Mouse (Mus musculus): ENCODE measurements around the gene Fam189a1. TPM values are rescaled to one million over a fixed set of nuclear protein-coding genes. Genes with fewer than 3 reads are reported as not detected.

The Fam189a1 gene
- 8.5 and 8.7 TPM in 2 replicates for polyA plus RNA-seq (2015; fragmentation: Nextera tagmentation; extraction: Ambion mirVana)

DNA sequence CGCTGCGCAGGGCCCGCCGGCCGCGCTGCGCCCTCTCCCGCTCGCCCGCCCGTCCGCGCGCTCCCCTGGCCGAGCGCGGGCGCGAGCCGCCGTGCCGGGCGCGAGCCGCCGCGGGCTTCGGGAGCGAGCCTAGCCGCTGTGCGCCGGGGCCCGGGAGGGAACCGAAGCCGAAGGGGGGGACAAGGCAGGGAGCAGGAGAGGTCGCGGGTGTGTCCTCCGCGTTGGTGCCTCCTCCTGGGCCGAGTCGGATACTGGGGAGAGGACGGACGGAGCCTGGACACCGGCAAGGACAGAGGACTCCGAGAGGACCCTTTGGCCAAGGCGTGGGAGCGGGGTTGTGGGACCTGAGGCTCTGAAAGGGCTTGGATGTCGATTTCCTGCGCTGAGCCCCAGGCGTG lies at the start of gene Fam189a1:
Gene Fam189a1, minus strand, starts transcription at position 57 of the 398 bp plus-strand sequence.
- Histone ChIP-seq H3K4me2 (peak within 1 kb of the TSS; percentile 97), H3K9me3 (no peaks in the 10 kb centered on the region), H3K36me3 (no peaks in the 10 kb centered on the region), H3K27ac (peak within 1 kb of the TSS; percentile 93), H3K27me3 (peaks cover 20% of the 10 kb centered on the region), H3K9ac (peak within 1 kb of the TSS; percentile 85), H3K4me3 (peak within 1 kb of the TSS; percentile 71), H3K4me1 (replicated peaks) (peaks cover 22% of the 10 kb centered on the region)
- WGBS, result 1% methylated on average over 44 of the region's 50 CpGs
- no peak; the same call in 1 of the 2 replicates for ATAC-seq (ENCODE audit: low FRiP score)

DNA sequence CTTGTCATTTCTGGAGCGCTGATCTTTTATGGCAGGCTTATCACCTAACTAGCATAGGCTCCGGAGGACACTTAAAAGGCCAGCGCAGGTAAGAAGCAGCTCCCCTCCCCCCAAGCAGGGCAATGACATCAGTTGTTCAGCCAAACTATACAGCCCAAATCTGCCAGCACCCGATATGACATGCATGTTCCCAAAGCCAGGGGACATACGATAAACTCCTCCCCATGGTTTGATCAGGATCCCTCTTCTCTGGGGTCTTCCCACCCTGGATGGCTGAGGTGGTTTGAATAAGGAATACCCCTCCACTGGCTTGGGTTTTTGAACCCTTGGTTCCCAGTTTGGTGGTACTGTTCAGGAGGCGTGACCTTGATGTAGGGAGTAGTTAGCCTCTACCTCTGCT lies 49.7 kb upstream of the Fam189a1 start:
- Histone ChIP-seq H3K36me3 (no peaks in the 10 kb centered on the region), H3K27ac (no peak overlapping the region), H3K9me3 (peaks cover 2% of the 10 kb centered on the region), H3K9ac (no peak overlapping the region), H3K4me1 (replicated peaks) (0 out of 2 replicates have a peak, but pooled peaks cover 3% of the 10 kb centered on the region), H3K27me3 (no peaks in the 10 kb centered on the region), H3K4me2 (no peak overlapping the region), H3K4me3 (no peak overlapping the region)
- 87% methylated on average over 6 of the region's 6 CpGs for WGBS
- no peak for ATAC-seq (ENCODE audit: low FRiP score)

DNA sequence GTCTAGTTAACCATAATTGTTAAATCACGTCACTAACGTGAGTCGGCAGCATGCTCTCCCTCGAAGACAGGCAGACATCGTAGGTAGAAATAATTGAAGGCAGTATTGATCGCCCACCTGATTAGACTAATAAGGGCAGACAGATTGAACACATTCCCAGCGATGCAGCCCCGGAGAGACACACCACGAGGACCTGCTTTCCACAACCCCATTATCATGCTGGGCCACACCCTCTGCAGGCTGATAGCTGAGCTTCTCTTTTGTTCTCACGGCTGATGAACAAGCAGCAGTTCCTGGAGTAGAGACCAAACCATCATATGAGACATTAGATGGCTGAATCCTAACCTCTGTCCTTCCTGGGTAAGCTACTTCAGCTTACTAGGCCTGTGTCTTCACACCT lies 46.3 kb upstream of the Fam189a1 start:
- no peak for ATAC-seq (ENCODE audit: low FRiP score)
- no peak overlapping the region for H3K4me3 ChIP-seq
- no peaks in the 10 kb centered on the region for H3K36me3 ChIP-seq
- H3K27me3 ChIP-seq, result no peaks in the 10 kb centered on the region
- no peak overlapping the region for H3K9ac ChIP-seq
- 67% methylated on average over 10 of the region's 10 CpGs for WGBS
- H3K9me3 ChIP-seq, result peaks cover 13% of the 10 kb centered on the region
- H3K4me1 ChIP-seq (replicated peaks), result 0 out of 2 replicates have a peak, but pooled peaks cover 3% of the 10 kb centered on the region
- H3K4me2 ChIP-seq, result no peak overlapping the region
- no peak overlapping the region for H3K27ac ChIP-seq

DNA sequence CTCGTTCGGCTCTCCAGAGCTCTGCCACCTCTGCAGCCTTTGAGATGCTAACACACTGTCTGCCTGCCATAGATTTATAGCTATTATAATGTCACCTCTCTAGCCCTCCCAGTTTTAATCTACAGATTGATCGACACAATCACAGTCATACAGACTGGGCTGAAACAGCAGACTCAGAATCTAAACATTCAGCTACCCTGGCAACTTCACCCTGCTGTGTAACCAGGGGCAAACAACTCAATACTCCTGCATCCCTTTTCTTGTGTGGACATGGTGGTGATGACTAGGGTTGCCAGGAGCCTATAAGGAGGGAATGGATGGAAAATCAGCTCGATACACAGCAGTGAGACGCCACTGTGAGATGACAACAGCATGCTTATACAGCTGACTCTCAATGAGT lies 24.3 kb upstream of the Fam189a1 start:
- H3K4me1 ChIP-seq (replicated peaks), result 0 out of 2 replicates have a peak, but pooled peaks cover 8% of the 10 kb centered on the region
- H3K36me3 ChIP-seq, result no peaks in the 10 kb centered on the region
- H3K4me2 ChIP-seq, result no peak overlapping the region
- WGBS, result 31% methylated on average over 5 of the region's 5 CpGs
- H3K27me3 ChIP-seq, result no peaks in the 10 kb centered on the region
- H3K9me3 ChIP-seq, result no peaks in the 10 kb centered on the region
- H3K27ac ChIP-seq, result no peak overlapping the region
- peak; percentile 65; the same call in 1 of the 2 replicates for ATAC-seq (ENCODE audit: low FRiP score)
- H3K9ac ChIP-seq, result no peak overlapping the region
- no peak overlapping the region for H3K4me3 ChIP-seq

DNA sequence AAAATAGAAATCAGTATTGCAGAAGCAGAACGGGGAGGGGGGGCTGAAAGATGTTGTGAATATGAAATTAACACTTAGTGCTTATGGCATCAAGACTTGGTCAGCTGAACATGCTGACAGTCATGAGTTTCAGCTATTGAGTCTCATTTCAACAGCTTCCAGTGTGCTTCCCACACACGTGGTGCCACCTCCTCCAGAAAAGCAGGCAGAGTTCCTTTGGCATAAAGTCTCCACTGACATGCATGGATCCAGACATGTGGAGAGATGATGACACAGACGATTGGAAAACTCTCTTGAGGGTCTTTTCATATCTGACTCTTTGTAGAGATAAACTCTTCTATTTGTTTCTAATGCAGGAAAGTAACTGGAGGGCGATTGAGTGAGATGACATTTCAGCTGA lies 14.4 kb upstream of the Fam189a1 start:
- Histone ChIP-seq H3K4me2 (no peak overlapping the region), H3K27ac (no peak overlapping the region), H3K9ac (no peak overlapping the region), H3K4me1 (replicated peaks) (no peaks in the 10 kb centered on the region), H3K36me3 (no peaks in the 10 kb centered on the region), H3K9me3 (no peaks in the 10 kb centered on the region), H3K27me3 (no peaks in the 10 kb centered on the region), H3K4me3 (no peak overlapping the region)
- ATAC-seq (ENCODE audit: low FRiP score), result no peak
- 88% methylated on average over 4 of the region's 4 CpGs for WGBS

DNA sequence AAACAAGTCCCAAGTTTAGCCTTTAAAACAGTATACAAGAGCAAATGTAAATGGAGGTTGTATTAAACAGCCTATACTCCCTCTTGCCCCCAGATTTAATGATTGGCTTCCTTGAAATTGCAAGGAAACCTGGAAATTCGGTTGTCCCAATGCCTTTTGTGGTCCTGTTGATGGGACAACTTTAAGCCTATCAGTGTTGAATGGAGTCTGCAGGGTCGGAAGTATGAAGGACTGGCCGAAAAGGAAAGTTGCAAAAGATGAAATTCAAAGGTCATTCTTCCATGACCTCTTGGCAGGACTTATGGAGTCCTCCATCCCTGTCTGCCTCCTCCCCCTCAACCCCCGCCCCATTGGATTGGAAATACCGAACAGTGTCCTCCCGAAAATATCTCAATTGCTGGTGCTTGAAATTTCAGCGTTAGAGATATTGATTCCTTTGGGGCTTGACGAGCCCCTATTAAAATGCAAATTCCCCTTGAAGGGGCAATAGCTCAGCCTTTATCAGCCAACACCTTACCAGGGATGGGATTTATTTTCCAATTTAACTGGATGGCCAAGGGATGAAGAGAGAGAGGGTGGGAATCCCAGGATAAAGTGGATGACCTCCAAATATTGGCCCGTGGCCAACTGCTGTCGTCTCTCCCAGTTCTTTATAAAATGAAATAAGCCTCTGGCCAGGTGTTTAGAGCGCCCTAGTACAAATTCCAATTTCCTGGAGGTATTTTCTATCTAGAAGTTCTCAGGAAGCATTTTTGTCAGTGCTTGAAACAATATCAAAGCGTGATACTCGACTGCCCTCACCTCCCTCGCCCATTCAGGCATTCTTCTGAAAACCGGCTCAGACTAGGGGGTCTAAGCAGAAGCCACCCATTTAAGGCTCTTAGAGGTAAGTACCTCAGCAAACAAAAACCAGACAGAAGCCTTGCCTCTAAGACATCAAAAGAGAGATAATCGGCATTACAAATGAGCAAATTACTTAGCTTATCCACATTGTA lies 958 bp upstream of the Fam189a1 start:
- H3K27ac ChIP-seq, result peak overlapping the region; percentile 93; the same call in 1 of the 2 replicates
- peak overlapping the region; percentile 85 for H3K9ac ChIP-seq

DNA sequence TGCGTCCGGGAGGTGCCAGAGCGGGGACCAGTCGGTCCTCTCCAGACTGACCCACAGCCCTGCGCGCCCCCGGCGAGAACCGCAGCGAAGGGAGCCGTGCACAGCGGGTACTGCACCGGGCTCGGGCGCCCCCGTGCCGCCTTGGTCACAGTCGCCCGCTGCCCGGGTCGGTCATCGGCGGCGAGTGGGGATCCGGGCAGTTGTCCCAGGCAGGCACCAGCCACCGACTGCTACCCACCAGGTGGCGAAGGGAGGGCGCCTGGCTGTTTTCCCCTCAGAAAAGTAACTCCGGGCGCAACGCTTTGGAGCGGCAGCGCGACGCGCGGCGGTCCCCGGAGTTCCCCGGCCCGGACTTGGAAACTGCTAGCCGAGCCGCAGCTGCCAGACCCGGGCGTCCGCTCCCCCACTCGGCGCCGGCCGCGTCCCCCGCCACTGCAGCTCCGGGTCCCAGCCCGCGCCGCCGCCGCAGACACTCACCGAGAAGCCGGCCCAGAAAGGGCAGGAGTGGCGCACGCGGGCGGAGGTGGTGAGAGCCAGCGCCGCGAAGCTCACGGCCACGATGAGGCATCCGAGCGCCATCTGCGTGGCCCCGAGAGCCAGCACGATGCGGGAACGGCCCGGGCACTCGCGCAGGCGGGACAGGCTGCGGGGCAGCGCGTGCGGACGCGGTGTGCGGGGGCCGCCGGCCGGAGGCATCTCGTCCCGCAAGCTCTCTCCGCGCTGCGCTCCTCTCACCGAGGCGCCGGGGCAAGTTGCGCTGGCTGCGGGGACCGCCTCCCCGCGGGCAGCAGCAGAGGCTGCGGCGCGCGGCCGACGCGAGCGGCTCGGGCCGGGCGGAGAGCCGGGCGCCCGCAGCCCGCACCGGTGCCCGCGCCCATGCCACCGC lies 499 bp downstream of the Fam189a1 start:
- no peaks in the 10 kb centered on the region for H3K36me3 ChIP-seq
- ATAC-seq (ENCODE audit: low FRiP score), result peak; percentile 93
- H3K4me2 ChIP-seq, result peak overlapping the region; percentile 97
- H3K9ac ChIP-seq, result peak overlapping the region; percentile 85
- under 1% methylated on average over 110 of the region's 122 CpGs for WGBS
- peak overlapping the region; percentile 71 for H3K4me3 ChIP-seq
- H3K9me3 ChIP-seq, result no peaks in the 10 kb centered on the region
- H3K27me3 ChIP-seq, result peaks cover 20% of the 10 kb centered on the region
- H3K4me1 ChIP-seq (replicated peaks), result peaks cover 22% of the 10 kb centered on the region
- peak overlapping the region; percentile 93 for H3K27ac ChIP-seq

More for the DNA sequence above, 958 bp upstream of the Fam189a1 start:
- ATAC-seq (ENCODE audit: low FRiP score), result no peak
- WGBS, result 14% methylated on average over 16 of the region's 16 CpGs
- H3K9me3 ChIP-seq, result no peaks in the 10 kb centered on the region
- H3K27me3 ChIP-seq, result peaks cover 20% of the 10 kb centered on the region
- H3K4me3 ChIP-seq, result peak overlapping the region; percentile 71
- H3K36me3 ChIP-seq, result no peaks in the 10 kb centered on the region
- peak overlapping the region; percentile 97 for H3K4me2 ChIP-seq
- H3K4me1 ChIP-seq (replicated peaks), result peaks cover 22% of the 10 kb centered on the region

DNA sequence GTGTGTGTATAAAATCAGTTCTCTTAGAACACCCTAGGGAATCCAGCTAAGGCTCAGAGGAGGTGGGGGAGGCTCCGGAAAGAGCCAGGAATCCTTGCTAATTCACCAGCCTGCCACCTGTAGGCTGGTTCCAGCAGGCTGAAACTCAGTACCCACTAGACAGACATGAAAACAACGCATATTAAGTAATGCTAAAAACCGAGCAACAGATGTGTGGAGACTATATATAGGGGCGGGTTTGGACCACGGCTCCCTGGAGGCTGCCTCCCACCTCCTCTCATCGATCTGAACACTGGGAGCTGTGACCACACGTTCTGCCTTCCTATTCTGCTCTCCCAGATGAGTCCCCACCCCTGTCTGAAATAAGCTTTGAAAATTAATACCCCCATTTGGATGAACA lies 1.8 kb downstream of the Fam189a1 start:
- peak overlapping the region; percentile 97 for H3K4me2 ChIP-seq
- H3K27ac ChIP-seq, result no peak overlapping the region
- no peaks in the 10 kb centered on the region; the same call in 1 of the 2 replicates for H3K36me3 ChIP-seq
- peaks cover 20% of the 10 kb centered on the region for H3K27me3 ChIP-seq
- H3K9me3 ChIP-seq, result no peaks in the 10 kb centered on the region
- 5% methylated on average over 7 of the region's 7 CpGs for WGBS
- peaks cover 22% of the 10 kb centered on the region for H3K4me1 ChIP-seq (replicated peaks)
- H3K4me3 ChIP-seq, result peak overlapping the region; percentile 71
- ATAC-seq (ENCODE audit: low FRiP score), result no peak
- H3K9ac ChIP-seq, result no peak overlapping the region

DNA sequence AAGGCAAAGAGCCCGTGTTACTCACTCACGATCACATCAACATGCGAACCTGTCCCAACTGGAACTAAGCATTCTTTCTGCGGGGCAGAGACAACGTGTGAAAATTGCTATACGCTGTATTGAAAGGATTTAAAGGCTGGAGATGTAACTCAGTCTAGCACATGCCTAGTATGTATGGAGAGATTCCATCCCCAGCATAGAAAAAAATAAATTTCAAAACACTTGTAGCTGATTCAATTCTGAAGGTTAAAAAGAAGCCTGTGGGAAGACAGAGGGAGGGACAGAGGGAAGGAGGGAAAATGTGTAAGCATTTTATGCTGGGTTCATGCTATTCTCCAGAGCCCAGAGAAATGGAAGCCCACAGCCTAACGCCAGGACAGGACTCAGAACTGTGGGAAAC lies 2.5 kb downstream of the Fam189a1 start:
- Histone ChIP-seq H3K9me3 (no peaks in the 10 kb centered on the region), H3K27ac (no peak overlapping the region), H3K9ac (no peak overlapping the region), H3K4me1 (replicated peaks) (peaks cover 22% of the 10 kb centered on the region), H3K4me3 (no peak overlapping the region), H3K4me2 (no peak overlapping the region), H3K27me3 (peaks cover 20% of the 10 kb centered on the region), H3K36me3 (no peaks in the 10 kb centered on the region; the same call in 1 of the 2 replicates)
- 72% methylated on average over 7 of the region's 7 CpGs for WGBS
- ATAC-seq (ENCODE audit: low FRiP score), result no peak

DNA sequence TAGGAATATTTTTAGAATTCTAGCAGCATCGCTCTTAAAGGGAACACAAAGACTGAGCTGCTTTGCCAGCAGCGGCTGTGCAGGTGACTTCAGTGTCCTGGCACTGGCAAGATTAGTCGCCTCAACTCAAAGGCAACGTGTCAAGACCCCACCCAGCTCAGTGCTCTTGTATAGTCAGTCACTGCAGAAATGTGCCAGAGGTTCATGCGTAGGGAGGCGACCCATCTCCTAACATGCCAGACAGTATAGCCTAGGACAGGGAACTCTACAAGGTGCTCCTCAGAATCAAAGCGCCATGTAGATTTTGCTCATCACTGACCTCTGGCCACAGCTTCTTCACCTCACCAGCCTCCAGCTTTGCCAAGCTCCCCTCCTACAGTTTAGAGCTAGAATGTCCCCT lies 4.8 kb downstream of the Fam189a1 start:
- 96% methylated on average over 7 of the region's 7 CpGs for WGBS
- Histone ChIP-seq H3K4me1 (replicated peaks) (peaks cover 7% of the 10 kb centered on the region), H3K36me3 (no peaks in the 10 kb centered on the region; the same call in 1 of the 2 replicates), H3K4me2 (no peak overlapping the region), H3K9me3 (no peaks in the 10 kb centered on the region), H3K9ac (no peak overlapping the region), H3K27ac (no peak overlapping the region), H3K4me3 (no peak overlapping the region), H3K27me3 (peaks cover 4% of the 10 kb centered on the region; the same call in 1 of the 2 replicates)
- no peak for ATAC-seq (ENCODE audit: low FRiP score)

DNA sequence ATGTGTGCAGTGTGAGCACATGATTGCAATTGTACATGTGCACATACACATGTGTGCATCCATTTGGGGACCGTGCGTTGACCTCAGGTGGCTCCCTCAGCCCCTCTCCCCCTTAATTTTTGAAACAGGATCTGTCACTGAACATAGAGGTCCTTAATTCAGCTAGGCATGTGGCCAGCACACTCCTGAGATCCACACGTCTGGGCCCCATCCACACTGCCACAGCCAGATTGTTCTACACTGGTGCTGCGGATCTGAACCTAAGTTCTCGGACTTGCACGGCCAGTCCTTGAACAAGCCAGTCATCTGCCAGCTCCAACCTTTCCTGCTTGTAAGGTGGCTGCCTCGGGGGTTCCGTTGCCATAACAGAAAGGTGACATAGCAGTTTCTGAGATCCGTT lies 7.3 kb downstream of the Fam189a1 start:
- Histone ChIP-seq H3K9ac (no peak overlapping the region), H3K4me1 (replicated peaks) (peaks cover 4% of the 10 kb centered on the region; the same call in 1 of the 2 replicates), H3K4me3 (no peak overlapping the region), H3K9me3 (no peaks in the 10 kb centered on the region), H3K27me3 (peaks cover 4% of the 10 kb centered on the region; the same call in 1 of the 2 replicates), H3K36me3 (no peaks in the 10 kb centered on the region; the same call in 1 of the 2 replicates), H3K27ac (no peak overlapping the region), H3K4me2 (no peak overlapping the region)
- whole genome bisulfite sequencing, result 95% methylated on average over 9 of the region's 9 CpGs
- no peak for ATAC-seq (ENCODE audit: low FRiP score)

DNA sequence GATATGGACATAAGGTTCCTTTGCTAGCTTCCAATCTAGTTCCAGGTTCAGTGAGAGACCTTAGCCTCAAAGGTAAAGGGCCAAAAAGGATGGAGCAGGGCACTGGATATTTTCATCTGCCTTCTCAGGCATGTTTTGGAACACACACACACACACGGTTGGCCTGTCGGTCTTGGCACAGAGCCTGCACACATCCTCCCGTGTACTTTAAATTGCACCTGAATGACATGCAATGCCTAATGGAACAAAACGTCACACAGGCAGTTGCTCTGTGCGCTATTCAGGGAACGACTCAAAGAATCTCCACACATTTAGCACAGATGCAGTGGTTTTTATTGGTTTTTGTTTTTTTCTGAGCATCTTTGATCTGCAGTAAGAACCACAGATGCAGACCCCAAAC lies 11.5 kb downstream of the Fam189a1 start:
- Histone ChIP-seq H3K4me1 (replicated peaks) (peaks cover 18% of the 10 kb centered on the region), H3K27me3 (no peaks in the 10 kb centered on the region), H3K36me3 (no peaks in the 10 kb centered on the region; the same call in 1 of the 2 replicates), H3K4me3 (no peak overlapping the region), H3K9ac (no peak overlapping the region), H3K9me3 (no peaks in the 10 kb centered on the region), H3K4me2 (no peak overlapping the region), H3K27ac (no peak overlapping the region)
- 59% methylated on average over 6 of the region's 6 CpGs for WGBS
- no peak for ATAC-seq (ENCODE audit: low FRiP score)

All from hindbrain, embryonic 13.5 days (tissue).